Mouse (Mus musculus) kidney, embryonic 16.5 days (tissue): ENCODE measurements at regions not wholly inside any gene's neighbourhood (a gene's known extent, or its start where the extent isn't known, plus 50 kb on each side); places are given as distances from the start of the nearest gene placed in this dataset.

Experiments used
- ATAC-seq: fragments of 200-750 bp; cut with Nextera tagmentation; 2 replicates; pipeline ENCODE4 v1.8.0; 2017; ENCODE audit warnings: moderate TSS enrichment; ENCODE audit not compliant: low FRiP score, low TSS enrichment
- H3K27ac ChIP-seq: fragments of 300-500 bp; sonication (generic); 2 replicates; pipeline ENCODE4 v1.5.1; 2014; ENCODE audit warnings: low read length
- H3K27me3 ChIP-seq: fragments of 300-500 bp; sonication (generic); 2 replicates; pipeline ENCODE4 v1.6.1; 2014; ENCODE audit warnings: low read length, control low read depth, mixed read lengths; ENCODE audit not compliant: insufficient read depth
- H3K36me3 ChIP-seq: fragments of 300-500 bp; sonication (generic); 2 replicates; pipeline ENCODE4 v1.6.1; 2014; ENCODE audit warnings: low read length, control low read depth, mixed read lengths; ENCODE audit not compliant: insufficient read depth
- H3K4me1 ChIP-seq: fragments of 300-500 bp; sonication (generic); 2 replicates; pipeline ENCODE4 v1.6.1; 2014; ENCODE audit warnings: low read length, control low read depth, mixed read lengths; ENCODE audit not compliant: insufficient read depth
- H3K4me2 ChIP-seq: fragments of 300-500 bp; sonication (generic); replicated peaks from 2 replicates; pipeline ENCODE4 v1.6.1; 2014; ENCODE audit warnings: low read depth, low read length
- H3K4me3 ChIP-seq: fragments of 300-500 bp; sonication (generic); 2 replicates; pipeline ENCODE4 v1.5.1; 2014; ENCODE audit warnings: mild to moderate bottlenecking, low read length
- H3K9ac ChIP-seq: fragments of 300-500 bp; sonication (generic); replicated peaks from 2 replicates; pipeline ENCODE4 v1.6.1; 2014; ENCODE audit warnings: low read length
- H3K9me3 ChIP-seq: fragments of 300-500 bp; sonication (generic); 2 replicates; pipeline ENCODE4 v1.6.1; 2016; ENCODE audit warnings: low read length, control low read depth
- WGBS: fragments of 180-500 bp; shearing (Covaris S2); extraction: QIAGEN DNeasy Blood & Tissue Kit; methylation state at CpG from one replicate; pipeline ENCODE4 v1.1.7; 2014; 5-methylcytosine and 5-hydroxymethylcytosine counted together

- ATAC-seq: no peak
- Histone ChIP-seq H3K9ac (no peak overlapping the region), H3K27ac (no peak overlapping the region), H3K4me2 (no peak overlapping the region), H3K27me3 (no peaks in the 10 kb centered on the region), H3K4me3 (no peak overlapping the region), H3K9me3 (no peaks in the 10 kb centered on the region), H3K4me1 (no peaks in the 10 kb centered on the region), H3K36me3 (no peaks in the 10 kb centered on the region)
- WGBS: 73% methylated on average over 9 of the region's 9 CpGs
Observed at GRCm38 (mm10) chr2:48063436-48063835, 750.5 kb upstream of the Acvr2a start.

- no peak overlapping the region for H3K4me3 ChIP-seq
- no peak for ATAC-seq
- no peak overlapping the region for H3K27ac ChIP-seq
- no peak overlapping the region for H3K9ac ChIP-seq
- H3K36me3 ChIP-seq: no peaks in the 10 kb centered on the region
- H3K4me2 ChIP-seq: no peak overlapping the region
- no peaks in the 10 kb centered on the region for H3K4me1 ChIP-seq
- WGBS: 79% methylated on average over 3 of the region's 3 CpGs
- no peaks in the 10 kb centered on the region for H3K27me3 ChIP-seq
- H3K9me3 ChIP-seq: no peaks in the 10 kb centered on the region
Observed at GRCm38 (mm10) chr2:48065162-48065561, 748.7 kb upstream of the Acvr2a start.

GRCm38 (mm10) chr2:48082120-48082799 is 731.6 kb upstream of the Acvr2a start:
- Histone ChIP-seq H3K36me3 (no peaks in the 10 kb centered on the region), H3K9ac (no peak overlapping the region), H3K27me3 (no peaks in the 10 kb centered on the region), H3K9me3 (no peaks in the 10 kb centered on the region), H3K4me1 (no peaks in the 10 kb centered on the region), H3K27ac (no peak overlapping the region), H3K4me2 (no peak overlapping the region), H3K4me3 (no peak overlapping the region)
- 67% methylated on average over 3 of the region's 3 CpGs for WGBS
- ATAC-seq: no peak

- no peak for ATAC-seq
Observed at GRCm38 (mm10) chr2:48098287-48098686, 715.6 kb upstream of the Acvr2a start.

DNA sequence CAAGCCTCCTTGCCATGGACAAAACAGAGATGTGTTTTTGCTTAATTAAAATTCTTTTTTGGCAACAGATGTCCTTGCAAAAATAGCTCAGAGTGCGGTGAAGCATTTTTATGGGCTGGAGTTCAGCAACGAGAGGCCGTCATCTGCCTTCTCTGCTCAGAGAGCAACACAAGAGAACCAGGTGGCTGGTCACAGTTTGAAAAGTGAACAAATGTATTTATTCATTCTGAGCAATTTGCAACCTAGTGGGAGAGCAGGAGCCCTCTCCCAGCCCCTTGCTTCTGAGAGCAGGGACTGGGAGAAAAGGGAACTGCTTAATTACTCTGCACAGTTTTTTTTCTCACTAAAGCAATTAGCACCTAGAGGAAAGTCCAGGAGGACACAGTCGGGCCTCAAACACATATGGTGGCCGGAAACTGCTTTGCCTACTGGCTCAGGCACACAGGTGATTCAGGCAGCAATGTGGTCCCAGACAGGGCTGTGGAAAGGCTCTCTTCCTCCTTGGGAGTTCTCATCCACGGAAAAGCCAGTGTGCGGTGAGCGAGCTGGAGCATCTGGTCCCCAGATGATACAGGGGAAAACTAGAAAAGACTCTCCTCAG is 714.9 kb upstream of the Acvr2a start:
- Histone ChIP-seq H3K4me2 (no peak overlapping the region), H3K4me3 (no peak overlapping the region), H3K27ac (no peak overlapping the region), H3K4me1 (no peaks in the 10 kb centered on the region), H3K9ac (no peak overlapping the region), H3K36me3 (no peaks in the 10 kb centered on the region), H3K9me3 (no peaks in the 10 kb centered on the region), H3K27me3 (no peaks in the 10 kb centered on the region)
- no peak for ATAC-seq
- WGBS: 27% methylated on average over 8 of the region's 8 CpGs

More at GRCm38 (mm10) chr2:48098287-48098686, 715.6 kb upstream of the Acvr2a start:
- Histone ChIP-seq H3K4me3 (no peak overlapping the region), H3K4me1 (no peaks in the 10 kb centered on the region), H3K27me3 (no peaks in the 10 kb centered on the region), H3K27ac (no peak overlapping the region), H3K4me2 (no peak overlapping the region), H3K9me3 (no peaks in the 10 kb centered on the region), H3K9ac (no peak overlapping the region), H3K36me3 (no peaks in the 10 kb centered on the region)
- WGBS: 58% methylated on average over 1 of the region's 1 CpGs

GRCm38 (mm10) chr2:48123662-48124061 is 690.2 kb upstream of the Acvr2a start:
- no peak overlapping the region for H3K4me3 ChIP-seq
- no peak for ATAC-seq
- H3K4me1 ChIP-seq: no peaks in the 10 kb centered on the region
- H3K9me3 ChIP-seq: no peaks in the 10 kb centered on the region
- no peak overlapping the region for H3K4me2 ChIP-seq
- 65% methylated on average over 7 of the region's 7 CpGs for WGBS
- H3K27me3 ChIP-seq: no peaks in the 10 kb centered on the region
- no peak overlapping the region for H3K27ac ChIP-seq
- no peaks in the 10 kb centered on the region for H3K36me3 ChIP-seq
- H3K9ac ChIP-seq: no peak overlapping the region

DNA sequence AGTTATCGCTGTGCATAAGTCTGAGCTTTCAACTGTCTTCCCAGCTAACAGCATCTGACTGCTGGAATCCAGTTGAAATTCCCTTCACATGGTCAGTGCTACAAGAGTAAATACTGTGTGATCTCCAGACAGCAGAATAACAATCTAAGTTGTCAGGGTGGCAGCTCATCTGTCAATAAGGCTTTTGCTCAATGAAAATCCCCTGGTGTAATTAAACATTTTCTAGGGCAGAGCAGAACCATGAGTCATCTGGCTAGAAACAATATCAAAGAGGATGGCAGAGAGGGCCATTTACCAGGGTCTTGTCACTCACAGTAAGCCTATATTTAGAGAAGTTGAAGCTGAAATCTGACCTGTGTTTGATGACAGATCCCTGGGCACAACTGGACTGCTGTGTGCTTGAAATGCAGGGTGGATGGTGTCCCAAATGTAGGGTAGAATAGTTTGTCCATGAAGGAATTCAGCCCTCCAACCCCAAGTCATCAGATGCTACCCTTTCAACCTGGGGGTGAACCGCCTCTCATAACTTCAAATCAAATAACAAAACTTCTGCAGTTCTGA is 675.8 kb upstream of the Acvr2a start:
- 91% methylated on average over 2 of the region's 2 CpGs for WGBS
- no peak for ATAC-seq
- no peak overlapping the region for H3K9ac ChIP-seq
- H3K4me2 ChIP-seq: no peak overlapping the region
- no peaks in the 10 kb centered on the region for H3K4me1 ChIP-seq
- H3K36me3 ChIP-seq: no peaks in the 10 kb centered on the region
- H3K9me3 ChIP-seq: no peaks in the 10 kb centered on the region
- H3K4me3 ChIP-seq: no peak overlapping the region
- no peaks in the 10 kb centered on the region for H3K27me3 ChIP-seq
- H3K27ac ChIP-seq: no peak overlapping the region

DNA sequence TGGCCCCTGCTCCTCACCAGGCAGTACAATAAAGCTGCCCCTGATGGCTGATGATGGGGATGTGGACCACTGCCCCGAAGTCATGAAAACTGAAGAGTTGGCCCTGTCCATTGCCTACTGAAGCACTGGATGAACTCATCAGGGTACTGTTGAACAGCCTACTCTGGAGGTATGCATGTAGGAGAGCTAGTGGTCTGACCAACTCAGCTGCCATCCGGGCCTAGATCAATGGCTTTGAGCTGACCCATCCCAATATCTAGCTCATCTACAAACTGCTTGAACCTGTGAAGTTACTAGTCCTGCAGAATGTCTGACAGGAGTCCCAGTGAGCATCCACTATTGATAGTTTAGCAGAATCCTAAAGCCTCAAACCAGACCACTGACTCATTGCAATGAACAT is 672.6 kb upstream of the Acvr2a start:
- no peak for ATAC-seq
- H3K4me2 ChIP-seq: no peak overlapping the region
- H3K4me1 ChIP-seq: no peaks in the 10 kb centered on the region
- no peaks in the 10 kb centered on the region for H3K9me3 ChIP-seq
- H3K4me3 ChIP-seq: no peak overlapping the region
- no peak overlapping the region for H3K9ac ChIP-seq
- no peaks in the 10 kb centered on the region for H3K27me3 ChIP-seq
- WGBS: 90% methylated on average over 2 of the region's 2 CpGs
- no peak overlapping the region for H3K27ac ChIP-seq
- no peaks in the 10 kb centered on the region for H3K36me3 ChIP-seq

DNA sequence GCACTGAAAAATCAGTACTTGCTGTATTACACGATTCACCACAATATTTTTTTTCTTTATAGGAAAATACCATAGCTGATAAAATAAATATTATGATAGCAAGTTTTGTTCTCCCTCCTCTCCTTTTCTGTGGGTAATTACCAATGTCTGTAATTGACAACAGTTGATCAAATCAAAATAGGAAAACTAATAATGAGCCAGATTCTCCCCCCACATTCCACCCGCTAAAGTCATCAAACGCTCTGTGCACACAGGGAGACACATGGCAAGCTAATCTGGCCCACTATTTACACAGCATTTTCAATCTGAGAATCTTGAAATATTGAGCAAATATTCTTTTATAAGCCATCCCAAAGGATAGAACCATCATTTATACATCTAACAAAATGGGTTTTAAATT is 659.2 kb upstream of the Acvr2a start:
- Histone ChIP-seq H3K4me3 (no peak overlapping the region), H3K36me3 (no peaks in the 10 kb centered on the region), H3K9ac (no peak overlapping the region), H3K27ac (no peak overlapping the region), H3K27me3 (no peaks in the 10 kb centered on the region), H3K4me1 (no peaks in the 10 kb centered on the region), H3K4me2 (no peak overlapping the region), H3K9me3 (no peaks in the 10 kb centered on the region)
- ATAC-seq: no peak
- WGBS: 80% methylated on average over 3 of the region's 3 CpGs

- Histone ChIP-seq H3K4me2 (no peak overlapping the region), H3K27ac (no peak overlapping the region), H3K27me3 (no peaks in the 10 kb centered on the region), H3K9me3 (no peaks in the 10 kb centered on the region), H3K36me3 (no peaks in the 10 kb centered on the region), H3K9ac (no peak overlapping the region), H3K4me1 (no peaks in the 10 kb centered on the region), H3K4me3 (no peak overlapping the region)
- ATAC-seq: no peak
- WGBS: 14% methylated on average over 1 of the region's 1 CpGs
Observed at GRCm38 (mm10) chr2:48172626-48173025, 641.3 kb upstream of the Acvr2a start.
